Mouse (Mus musculus) testis, postnatal 10 days (tissue): ENCODE data around the gene Relb.

Experiments
- DNase-seq: peaks from one replicate; pipeline ENCODE4 v3.0.0; 2021; ENCODE audit warnings: low spot score

Relb gene

DNA sequence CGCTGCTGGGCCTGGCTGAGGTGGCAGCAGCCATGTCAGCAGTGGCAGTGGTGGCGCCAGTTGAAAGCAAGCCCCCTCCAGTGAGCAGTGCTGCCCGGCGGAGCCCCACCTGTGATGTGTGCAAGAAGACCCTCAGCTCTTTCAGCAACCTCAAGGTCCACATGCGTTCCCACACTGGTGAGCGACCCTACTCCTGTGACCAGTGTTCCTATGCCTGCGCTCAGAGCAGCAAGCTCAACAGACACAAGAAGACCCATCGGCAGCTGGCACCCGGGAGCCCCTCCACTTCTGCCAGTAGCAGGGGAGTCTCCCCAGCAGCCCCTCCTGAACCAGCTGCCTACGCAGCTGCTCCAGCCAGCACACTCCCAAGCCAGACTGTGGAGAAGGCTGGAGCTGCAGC, 49.5 kb downstream of the Relb start:
- no peak for DNase-seq

DNA sequence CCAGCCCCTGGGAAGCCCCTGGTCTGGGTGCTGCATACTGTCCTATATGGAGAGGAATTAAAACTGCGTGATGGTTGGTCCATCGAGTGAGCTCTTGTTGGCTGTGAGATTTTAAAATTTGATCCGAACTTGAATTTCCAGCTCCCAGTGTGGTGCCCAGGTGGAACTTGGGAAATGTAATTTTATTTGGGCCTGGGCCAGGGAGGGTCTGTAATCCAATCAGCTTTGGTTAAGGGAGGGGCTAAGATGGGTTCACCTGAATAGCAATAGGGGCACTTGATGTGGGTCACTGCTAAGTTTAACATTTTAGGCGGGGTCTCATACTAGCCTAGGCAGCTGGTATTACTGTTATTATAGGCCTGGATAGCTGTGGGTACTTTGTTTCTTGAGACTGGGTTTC, 50.8 kb downstream of the Relb start:
- no peak for DNase-seq

GRCm38 (mm10) chr7:19577877-19578414, 51.3 kb downstream of the Relb start:
- DNase-seq, result no peak

DNA sequence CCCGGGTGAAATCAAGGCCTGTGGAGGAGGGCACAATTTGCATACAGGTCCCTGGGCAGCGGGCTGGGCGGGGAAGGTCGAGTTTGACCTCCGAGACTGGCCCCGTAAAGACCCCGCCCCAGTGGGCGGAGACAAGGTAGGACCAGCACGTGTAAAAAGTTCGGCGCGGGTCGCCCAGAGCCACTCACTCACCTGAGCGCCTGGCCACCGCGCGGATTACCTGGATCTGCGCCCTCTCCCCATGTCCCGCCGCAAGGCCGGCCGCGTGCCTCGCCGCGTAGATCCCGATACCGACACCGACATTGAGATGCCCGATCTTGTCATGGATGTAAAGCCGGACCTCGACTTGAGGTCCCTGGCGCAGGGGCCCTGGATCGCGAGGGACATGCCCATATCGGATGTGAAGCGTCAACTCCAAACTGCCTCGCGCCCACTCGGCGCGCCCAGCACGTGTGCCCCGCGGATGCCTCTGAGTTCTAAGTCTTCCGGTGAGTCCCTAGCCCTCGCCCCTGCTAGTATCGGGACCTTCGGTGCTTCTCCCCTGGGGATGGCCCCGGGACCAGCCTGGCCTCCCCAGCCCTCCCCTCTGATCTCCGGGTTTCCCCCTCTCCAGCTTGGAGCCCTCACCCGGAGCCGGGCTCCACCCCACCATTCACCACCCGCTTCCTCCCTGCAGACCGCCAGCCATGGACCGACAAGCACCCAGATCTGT, 51.9 kb downstream of the Relb start, which contains the start of the genes Zfp296 and Gemin7:
TSS of gene Zfp296 (plus strand) at position 147 of the 712 bp plus-strand sequence.
TSS of gene Gemin7 (minus strand) at position 455 of the 712 bp plus-strand sequence.
- peak; percentile 63 for DNase-seq

GRCm38 (mm10) chr7:19575559-19575958, 53.7 kb downstream of the Relb start:
- DNase-seq, result no peak

DNA sequence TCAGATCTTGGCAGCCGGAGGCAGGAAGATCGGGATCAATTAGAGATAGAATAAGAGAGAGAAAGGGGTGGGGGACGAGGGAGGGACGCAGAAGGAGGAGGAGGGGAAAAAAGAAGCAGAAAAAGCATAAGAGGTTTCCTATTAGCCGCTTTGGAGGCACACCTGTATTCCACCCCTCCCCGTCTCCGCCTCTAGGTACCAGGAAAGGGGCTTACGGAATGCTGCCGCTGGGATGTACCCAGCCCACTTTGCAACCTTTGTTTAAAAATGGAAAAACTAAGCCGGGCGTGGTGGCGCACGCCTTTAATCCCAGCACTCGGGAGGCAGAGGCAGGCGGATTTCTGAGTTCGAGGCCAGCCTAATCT, 55.5 kb downstream of the Relb start:
- DNase-seq, result no peak

DNA sequence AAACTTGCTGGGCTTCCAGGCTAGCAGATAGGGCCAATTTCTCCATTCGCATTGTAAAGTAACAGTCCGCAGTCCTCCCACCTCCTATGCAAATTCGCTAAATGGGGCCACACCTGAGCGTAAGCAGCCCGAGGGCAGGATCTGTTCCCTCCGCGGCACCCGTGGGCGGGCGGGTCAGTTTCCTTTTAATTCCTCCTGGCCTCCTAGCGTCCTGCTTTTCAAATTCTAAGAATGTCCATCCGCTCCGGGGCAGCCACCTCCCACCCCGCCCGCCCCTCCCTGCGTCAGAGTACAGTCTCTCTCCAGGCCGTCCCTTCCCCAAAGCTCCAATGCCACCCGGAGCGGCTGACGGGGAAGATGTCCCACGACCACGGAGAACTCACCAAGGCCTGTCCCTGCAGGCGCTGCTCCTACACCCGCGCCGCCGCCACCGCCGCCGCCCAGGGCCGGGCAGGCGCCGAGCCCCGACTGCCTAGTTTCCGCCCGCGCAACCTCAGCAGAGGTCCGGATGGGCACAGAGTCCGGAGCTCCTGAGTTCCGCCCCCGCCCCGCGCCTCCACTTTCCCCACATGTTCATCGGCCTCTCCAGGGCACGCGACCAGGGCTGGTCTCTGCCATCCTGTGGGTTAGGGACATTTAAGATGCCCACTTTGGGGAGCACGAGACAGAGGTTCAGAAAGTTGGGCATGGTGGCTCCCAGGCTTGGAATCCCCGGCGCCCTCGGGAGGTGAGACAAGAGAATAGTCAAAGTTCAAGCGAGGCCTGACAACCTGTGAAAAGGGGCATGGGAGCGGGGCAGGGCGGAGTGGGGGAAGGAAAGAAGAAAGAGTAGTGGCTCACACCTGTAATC, 56.1 kb downstream of the Relb start:
- DNase-seq, result peak; percentile 89

- no peak for DNase-seq
Measured at GRCm38 (mm10) chr7:19569647-19570046, 59.6 kb downstream of the Relb start.

DNA sequence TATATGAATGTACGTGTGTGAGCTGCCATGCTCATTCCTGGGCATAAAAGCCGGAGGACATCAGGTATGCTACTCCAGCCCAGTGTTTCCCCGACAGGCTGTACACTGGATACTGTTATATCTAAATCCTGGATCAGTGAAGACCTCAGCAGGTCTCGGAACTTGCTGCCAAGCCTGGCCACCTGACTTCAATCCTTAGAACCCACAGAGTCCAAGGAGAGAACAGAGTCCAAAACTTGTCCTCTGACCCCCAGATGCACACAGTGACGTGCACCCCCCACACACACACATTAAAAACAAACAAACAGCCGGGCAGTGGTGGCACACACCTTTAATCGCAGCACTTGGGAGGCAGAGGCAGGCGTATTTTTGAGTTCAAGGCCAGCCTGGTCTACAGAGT, 61.8 kb downstream of the Relb start:
- no peak for DNase-seq

- no peak for DNase-seq
Measured at GRCm38 (mm10) chr7:19565803-19566202, 63.4 kb downstream of the Relb start.

DNA sequence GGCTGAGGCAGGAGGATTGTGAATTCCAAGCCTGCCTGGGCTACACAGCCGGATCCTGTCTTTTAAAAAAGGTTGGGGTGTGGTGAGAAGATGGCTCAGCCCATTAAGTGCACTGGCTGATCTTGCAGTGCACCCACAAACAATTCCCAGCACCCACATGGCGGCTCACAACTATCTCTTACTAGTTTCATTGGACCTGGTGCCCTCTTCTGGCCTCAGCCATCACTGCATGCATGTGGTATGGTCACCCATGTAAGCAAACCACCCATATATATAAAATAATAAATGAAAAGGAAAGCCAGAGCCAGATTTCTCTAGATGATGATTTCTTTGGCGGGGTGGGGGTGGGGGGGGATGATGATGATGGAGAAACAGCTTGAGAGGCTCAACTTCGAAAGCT, 64.8 kb downstream of the Relb start:
- DNase-seq, result no peak

- DNase-seq, result no peak
Measured at GRCm38 (mm10) chr7:19563884-19564283, 65.4 kb downstream of the Relb start.

GRCm38 (mm10) chr7:19562643-19563410, 66.4 kb downstream of the Relb start, which contains the start of gene Ppp1r37:
Ppp1r37 (minus strand) TSS chr7:19563076.
- DNase-seq, result no peak

DNA sequence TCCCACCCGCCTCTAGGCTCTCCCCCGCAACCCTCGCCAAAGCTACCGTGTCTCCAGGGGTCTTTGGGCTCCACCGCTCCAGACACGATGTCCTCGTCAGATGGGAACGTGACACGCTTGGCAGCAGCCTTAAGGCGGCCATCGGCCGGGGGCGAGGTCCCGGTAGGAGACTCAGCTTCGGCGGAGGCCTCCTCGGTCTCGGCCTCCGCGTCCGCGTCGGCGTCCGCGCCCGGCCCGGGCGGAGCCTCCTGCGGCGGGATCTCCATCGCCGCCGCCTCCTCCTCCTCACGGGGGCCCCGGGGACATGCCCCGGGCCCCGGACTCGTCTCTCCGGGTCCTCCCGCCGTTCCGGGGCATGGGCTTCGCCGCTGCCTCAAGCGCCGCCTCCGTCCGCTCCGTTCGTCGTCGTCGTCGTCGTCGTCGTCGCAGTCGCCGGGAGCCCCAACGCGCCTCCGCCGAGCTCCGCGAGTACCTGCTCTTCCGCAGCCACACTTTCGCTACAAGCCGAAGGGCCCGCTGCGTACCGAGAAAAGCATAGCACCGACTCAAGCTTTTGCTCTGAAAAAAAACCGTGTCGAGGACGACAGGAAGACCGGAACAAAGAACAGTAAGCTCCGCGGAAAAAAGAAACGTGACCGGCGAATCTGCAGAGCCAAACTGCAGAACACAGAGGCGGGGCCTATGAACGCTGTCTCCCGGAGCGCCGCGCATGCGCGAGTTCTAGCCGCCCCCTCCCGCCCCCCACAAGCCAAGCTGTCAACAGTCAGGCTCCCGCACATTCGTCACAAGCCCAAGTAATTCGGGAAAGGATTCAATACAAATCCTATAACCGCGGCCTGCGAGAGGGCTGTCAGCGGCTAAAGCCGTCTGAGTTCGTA, 67.2 kb downstream of the Relb start:
- DNase-seq, result peak; percentile 97

DNA sequence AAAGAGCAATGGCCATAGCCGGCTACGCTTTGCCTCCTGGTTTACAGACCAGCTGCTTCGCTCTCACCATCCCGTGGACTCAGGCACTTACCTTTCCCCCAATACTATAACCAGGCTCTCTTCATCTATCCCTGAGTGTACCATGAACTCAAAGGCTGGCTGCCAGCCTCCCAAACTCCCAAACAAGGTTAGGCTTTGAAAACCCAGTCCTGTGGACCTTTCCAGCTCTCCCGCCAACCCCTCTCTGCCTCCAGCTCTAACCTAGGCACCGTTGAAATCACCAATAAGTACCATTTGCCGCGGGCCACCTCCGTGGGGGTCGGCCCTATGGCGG, 67.8 kb downstream of the Relb start:
- no peak for DNase-seq

- DNase-seq, result no peak
Measured at GRCm38 (mm10) chr7:19560491-19561260, 68.6 kb downstream of the Relb start.

- peak; percentile 52 for DNase-seq
Measured at GRCm38 (mm10) chr7:19558965-19559364, 70.3 kb downstream of the Relb start.

DNA sequence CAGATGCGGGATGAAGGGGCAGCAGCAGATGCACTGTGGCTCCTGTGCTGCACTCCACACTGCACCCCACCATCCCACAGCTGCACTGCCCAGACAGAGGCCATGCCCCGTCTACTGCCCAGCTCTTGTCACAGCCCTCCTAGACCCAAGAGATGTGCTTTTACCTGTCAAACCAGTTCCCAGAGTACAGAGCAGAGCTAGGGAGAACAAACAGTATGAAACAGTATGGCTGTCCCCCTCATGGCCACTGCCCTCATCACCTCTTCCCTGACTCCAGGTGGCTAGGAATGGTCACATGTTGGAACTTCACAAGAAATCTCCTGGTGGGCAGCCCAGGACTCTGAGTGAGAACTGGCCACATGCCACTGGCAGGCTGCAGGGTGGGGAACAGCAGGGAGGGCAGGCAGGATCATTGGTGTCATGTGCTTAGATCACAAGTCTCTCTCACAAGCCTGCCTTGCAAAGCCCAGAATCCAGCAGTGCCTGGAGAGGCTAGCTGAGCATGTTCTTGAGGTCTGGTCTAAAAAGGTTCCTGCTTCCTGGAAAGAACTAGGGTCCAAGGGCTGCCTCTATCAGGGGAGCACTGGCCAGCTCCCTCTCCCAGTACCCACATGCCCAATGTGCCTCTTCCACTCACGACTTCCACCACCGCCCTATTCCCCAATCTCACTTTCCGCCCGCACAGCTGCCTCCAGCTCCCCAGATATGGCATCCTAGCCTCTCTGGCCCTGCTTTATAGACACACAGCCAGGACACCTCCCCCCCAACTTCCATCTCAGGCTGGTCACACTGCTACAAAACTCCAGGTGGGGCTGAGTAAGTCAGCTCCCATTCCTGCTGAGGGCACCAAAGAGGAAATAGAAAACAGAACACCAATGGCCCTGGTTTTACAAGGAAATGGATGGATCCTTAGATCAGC, 71.0 kb downstream of the Relb start:
- no peak for DNase-seq

DNA sequence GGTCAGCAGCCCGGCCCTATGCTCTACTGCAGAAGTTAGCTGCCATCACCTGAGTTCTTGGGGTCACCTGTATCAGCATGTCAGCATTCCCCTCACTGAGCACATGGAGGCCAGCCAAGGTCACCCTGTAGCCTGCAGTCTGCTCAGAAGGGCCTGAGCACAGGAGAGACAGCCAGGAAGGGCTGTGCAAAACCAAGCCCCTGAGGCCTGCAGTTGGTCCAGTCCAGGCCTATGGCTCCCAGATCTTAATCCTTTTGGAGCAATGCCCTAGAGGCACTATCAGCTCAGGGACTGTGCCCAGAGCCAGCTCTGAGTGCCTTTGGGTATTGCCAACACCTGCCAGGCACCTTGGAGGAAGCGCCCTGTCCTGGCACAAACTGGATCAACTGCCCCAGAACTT, 72.2 kb downstream of the Relb start:
- DNase-seq, result no peak
